Mouse (Mus musculus) CH12.LX (cell line): ENCODE data around the gene AI464131.
A peak's percentile ranks its signal among the peaks of the same experiment; 100 is the strongest.

Experiments
- CHD2 ChIP-seq: IDR thresholded peaks from 2 replicates; pipeline ENCODE4 v1.6.1; 2011; ENCODE audit warnings: low read length, improper control_type of control experiment
- CTCF ChIP-seq, 2 experiments: IDR thresholded peaks in 1 of 2; conservative IDR thresholded peaks in 1 of 2; 2 replicates each; pipeline ENCODE4 v1.5.1; 2011 to 2012; ENCODE audit warnings: low read depth in 2 of 2, low read length in 2 of 2, improper control_type of control experiment in 1 of 2, inconsistent platforms in 1 of 2, mild to moderate bottlenecking in 1 of 2, moderate library complexity in 1 of 2
- HCFC1 ChIP-seq: IDR thresholded peaks from 2 replicates; pipeline ENCODE4 v1.6.1; 2012; ENCODE audit warnings: low read depth, mild to moderate bottlenecking, inconsistent platforms, low read length, improper control_type of control experiment
- MYC ChIP-seq: IDR thresholded peaks from 2 replicates; pipeline ENCODE4 v1.6.1; 2011; ENCODE audit warnings: low read depth, mild to moderate bottlenecking, improper control_type of control experiment, low read length
- NRF1 ChIP-seq: IDR thresholded peaks from 2 replicates; pipeline ENCODE4 v1.6.1; 2014; ENCODE audit warnings: low read depth, mild to moderate bottlenecking, inconsistent platforms, low read length, improper control_type of control experiment, moderate library complexity
- POLR2A ChIP-seq: IDR thresholded peaks from 2 replicates; pipeline ENCODE4 v1.6.1; 2011; ENCODE audit warnings: low read depth, mild to moderate bottlenecking, improper control_type of control experiment, low read length
- ZKSCAN1 ChIP-seq: IDR thresholded peaks from 2 replicates; pipeline ENCODE4 v1.6.1; 2012; ENCODE audit warnings: low read depth, inconsistent platforms, low read length, improper control_type of control experiment, borderline replicate concordance
- ZNF384 ChIP-seq: IDR thresholded peaks from 2 replicates; pipeline ENCODE4 v1.6.1; 2012; ENCODE audit warnings: low read depth, low read length, improper control_type of control experiment, inconsistent platforms

DNA sequence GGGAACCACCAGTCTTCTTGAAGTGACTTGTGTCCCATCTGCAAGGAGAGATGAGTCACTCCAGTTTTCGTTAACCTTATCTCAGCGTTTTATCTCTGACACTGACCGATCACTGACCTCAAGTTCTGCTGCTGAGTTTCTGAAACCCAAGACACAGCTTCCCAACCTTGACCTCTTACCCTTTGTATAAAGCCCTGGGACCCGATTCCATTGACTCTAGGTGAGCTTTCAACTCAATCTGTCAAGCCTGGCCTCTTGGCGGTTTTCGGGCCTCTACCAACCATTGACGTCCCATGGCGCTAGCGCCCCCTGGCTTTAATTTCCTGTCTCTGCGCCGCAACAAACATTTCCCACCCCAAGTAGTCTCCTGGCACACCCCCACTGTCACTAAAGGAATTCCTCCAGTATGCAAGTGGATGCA lies 2.3 kb upstream of the AI464131 start:
- TF ChIP-seq HCFC1 (no peak), POLR2A (no peak), ZKSCAN1 (no peak), NRF1 (no peak), CTCF (conservative IDR thresholded peaks at IDR 0.05 in 1 of 2, IDR thresholded peaks at IDR 0.05 in 1 of 2; ENCODE audit: low read depth in 2 of 2, low read length in 2 of 2) (peak; percentile 8 to 47; a peak in 2 of 4 replicates), CHD2 (no peak), ZNF384 (no peak), MYC (no peak)
